Mouse (Mus musculus) skeletal muscle tissue, adult 2 months (tissue): ENCODE results near the gene Lcp1.

Experiments used
- DNase-seq: peaks from one replicate; pipeline ENCODE4 v3.0.0-alpha.2; 2012; ENCODE audit warnings: low read depth, low spot score

Gene Lcp1

DNA sequence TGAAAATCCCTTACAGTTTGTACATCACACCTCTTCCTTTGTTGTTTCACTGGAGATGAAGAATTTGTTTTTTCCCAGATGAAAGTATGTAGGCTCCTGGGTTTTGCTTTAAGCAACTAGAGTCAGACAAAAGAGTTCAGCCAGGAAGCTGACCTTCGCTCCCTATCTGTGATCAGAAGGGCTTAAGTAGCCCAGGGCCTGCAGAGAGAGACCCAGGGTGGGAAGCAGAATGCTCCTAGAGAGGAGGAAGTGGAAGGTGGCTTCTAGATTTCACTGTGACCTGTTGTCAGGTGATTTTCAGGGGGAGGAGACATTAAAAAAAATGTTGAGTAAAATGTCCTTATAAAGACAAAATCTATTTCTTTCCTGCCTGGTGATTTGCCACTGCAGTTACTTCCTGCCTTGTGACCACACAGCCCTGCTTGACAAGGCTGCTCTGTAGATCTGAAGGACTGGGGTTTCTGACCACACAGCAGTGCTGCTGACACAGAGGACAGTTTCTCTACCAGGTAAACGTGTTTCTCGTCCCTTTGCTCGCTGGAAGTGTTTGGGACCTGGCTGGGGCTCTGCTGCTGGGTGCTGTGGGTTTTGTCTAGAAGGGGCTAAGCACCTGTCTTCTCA, 45.6 kb downstream of the Lcp1 start:
- DNase-seq = peak; percentile 38

DNA sequence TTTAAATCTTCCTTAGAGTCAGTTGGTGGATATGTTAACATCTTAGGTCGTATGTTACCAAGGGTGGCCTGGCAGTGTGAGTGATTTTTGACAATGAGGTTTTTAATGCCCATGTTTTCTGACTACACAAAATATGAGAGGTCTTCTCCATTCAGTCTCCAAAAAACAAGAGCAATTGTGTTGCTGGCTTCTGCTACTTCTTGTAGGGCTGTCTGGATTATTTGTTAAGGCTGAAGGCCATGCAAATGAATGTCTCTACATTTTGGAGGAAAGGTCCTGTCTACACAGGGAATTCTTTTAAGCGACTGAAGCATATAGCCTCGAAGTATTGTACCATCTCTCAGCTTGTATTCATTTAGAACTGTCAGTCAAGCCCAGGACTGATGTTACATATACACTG, 46.5 kb downstream of the Lcp1 start:
- DNase-seq = no peak

DNA sequence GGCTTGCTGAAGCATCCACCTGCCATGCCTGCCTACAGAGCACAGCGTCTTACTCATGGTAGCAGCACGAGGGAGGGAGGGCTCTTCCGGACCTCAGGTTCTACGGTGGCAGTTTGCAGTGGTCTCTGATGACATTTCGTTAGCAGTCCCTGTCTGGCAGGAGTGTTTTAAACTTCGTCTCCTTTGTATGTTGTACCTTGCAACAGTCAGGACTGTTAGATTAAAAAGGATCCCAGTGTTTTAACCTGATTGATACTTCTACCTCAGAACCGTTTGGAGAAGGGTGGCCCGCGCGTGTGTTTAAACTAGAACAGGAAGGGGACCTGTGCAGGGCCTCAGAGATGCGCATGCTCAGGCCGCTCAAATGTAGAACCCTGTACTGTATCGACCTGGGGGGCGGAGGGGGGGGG, 47.5 kb downstream of the Lcp1 start:
- no peak for DNase-seq

DNA sequence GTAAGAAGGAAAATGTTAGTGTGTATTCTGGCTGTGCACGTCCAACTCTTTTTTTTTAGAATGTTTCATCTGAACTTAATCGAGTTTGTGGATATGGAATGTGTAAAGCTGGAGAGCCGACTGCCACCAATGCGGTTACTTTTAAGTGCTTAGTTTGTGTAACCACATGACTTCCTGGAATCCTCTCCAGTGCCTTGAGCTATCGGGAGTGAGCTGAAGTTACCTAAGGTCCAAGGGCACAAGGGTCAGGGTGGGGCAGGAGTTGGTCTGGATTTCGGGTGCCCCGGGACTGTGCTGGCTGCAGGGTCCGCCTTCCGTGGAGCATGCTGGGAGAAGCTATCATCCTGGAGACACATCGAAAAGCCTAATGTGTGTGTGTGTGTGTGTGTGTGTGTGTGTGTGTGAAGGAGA, 47.9 kb downstream of the Lcp1 start:
- no peak for DNase-seq

DNA sequence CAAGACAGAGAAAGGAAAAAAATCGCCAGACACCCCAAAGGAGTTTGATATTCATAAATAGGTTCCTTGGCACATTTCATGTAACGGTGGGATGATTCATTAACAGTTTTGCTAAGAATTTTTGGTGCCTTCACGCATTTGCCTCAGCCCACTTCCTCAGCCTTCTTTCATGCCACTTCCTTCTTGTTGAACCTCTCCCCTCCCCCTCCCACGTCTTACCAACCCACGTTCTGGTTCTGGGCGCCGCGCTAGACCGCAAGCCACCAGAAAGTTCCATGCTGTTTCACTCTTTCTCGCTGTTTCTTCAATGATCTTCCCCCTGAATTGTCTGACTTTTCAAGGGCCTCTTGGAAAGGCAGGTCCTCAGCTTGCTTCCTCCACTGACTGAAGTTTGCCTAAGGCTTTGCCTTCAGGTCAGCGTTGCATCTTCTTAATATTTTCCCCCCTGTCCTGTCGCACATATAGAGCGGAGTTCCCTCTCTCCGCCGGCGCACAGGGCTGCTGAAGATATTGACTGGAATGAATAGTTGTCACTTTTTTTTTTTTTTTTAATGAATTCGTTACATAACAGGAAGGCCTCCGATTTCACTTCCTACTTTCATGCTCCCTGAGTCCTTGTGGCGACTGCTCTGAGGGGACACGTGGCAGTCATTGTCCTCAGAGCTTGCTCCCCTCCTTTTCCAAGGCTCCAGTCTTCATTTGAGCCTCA, 48.5 kb downstream of the Lcp1 start:
- DNase-seq = peak; percentile 45

DNA sequence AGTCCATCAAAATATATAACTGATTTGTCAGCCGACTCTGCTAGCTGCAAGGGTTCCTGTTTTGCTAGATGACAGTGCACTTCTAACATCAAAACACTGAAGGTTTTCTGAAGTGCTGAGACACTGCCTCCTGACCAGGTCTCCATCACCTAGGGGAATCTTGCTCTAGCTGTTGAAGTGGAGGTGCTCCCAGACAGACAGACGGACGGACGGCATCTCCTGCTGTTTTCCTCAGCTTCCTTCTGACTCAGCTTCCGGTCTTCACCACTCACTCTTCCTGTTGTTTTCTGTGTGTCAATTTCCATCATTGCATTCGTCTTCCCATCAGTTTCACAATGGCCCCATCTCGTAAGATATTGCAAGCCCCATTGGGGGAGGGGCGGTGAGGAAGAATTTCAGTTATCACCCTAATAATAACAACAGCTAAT, 49.7 kb downstream of the Lcp1 start:
- peak; percentile 18 for DNase-seq

DNA sequence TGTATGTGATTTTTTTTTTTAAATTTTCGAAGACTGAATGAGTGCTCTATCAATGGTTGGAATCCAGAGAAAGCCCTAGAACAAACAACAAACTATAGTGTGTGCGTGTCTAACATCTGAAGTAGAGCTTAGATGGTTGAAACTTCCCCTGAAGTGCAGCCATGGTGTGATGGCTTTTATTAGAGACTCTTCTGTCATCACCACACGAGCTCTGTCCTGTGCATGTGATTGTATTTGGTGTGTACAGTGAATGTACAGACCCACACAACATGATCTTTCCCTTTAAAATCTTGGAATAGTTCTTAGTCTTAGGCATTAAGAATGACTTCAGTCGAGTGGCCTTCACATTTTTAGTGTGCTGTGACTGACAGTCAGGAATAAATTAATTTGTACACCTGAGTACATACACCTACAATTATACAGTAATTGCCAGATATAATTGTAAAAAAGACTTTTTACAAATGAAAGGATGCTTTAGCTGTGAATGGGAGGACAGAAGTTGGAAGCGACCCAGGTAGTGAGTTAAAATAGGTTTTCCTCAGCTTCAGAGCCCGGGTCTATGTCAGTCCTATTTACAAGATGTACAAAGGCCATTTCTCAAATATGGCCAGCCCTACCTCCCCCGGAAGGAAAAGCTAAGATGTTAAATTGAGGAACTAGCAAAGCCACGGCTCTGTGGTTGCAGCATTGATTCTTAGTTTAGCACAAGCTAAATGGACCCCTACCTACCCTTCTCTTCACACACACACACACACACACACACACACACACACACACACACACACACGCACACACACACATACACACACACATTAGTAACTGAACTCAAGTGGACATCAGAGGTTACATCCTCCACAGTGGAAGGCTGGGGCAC, 50.4 kb downstream of the Lcp1 start:
- peak; percentile 22 for DNase-seq

DNA sequence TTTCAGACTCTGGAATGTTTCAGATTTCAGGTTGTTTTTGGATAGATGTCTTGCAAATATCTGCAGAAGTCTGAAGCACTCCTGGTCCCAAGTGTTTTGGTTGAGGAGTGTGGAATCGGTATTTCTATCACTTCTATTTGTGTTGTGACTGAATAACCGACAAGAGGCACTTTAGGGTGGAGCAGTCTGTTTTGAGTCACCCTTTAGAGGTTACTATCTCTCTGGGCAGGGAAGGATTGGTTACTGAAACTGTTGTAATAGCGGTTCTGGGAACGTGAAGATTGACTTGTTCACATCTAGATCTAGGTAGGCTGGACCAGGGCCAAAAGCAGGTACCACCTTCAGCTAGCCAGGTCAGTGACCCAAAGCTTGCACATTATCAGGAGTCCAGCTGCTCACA, 51.5 kb downstream of the Lcp1 start:
- DNase-seq = no peak

DNA sequence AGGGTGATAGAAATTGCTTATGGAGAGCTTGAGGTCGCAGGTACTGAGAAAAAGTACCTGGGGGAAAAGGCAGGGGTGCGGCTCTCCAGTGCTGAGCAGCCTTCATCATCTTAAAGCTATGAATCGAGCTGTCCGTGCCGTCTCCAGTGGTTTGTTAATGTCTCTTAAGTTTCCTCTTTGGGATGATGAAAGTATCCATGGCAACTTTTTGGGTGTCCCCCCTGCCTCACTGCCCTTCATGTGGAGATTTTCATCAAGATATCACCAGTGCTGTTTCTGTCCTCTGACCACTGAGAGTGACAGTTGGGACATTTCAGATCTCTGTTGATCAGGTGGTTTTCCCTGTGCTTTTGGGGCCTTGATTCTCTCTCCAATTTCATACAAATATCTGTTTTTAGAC, 51.9 kb downstream of the Lcp1 start:
- DNase-seq = no peak

DNA sequence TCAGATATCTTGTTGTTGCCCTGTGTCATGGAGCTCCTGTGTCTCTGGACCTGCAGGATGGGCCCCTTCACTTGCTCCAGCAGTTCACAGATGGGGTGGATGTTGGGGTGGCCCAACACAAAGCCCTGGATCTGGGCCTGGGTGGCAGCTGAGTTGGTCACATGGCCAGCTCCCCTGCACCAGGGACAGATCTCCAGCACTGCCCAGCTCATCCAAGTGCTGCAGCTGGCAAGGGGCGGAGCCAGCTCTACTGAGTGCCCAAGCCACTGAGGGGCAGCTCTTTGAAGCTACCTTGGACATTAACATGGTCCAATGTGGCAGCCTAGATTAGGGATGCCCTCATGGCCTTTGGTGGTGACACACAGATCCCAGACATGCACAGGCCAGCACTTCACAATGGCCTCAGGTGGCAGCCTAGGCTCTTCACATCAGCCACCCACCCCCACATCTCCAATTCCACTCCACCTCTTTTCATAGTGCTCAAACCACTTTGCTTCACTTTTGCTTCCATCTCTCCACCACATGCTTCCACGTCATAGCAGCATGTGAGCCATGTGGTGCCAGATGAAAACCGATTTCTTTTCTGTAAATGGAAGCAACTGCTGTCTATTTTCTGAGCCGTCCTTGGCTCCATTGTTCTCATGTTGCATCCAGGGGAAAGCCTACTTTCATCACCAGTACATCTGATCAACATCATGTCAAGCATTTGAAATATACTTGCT, 53.3 kb downstream of the Lcp1 start:
- no peak for DNase-seq

DNA sequence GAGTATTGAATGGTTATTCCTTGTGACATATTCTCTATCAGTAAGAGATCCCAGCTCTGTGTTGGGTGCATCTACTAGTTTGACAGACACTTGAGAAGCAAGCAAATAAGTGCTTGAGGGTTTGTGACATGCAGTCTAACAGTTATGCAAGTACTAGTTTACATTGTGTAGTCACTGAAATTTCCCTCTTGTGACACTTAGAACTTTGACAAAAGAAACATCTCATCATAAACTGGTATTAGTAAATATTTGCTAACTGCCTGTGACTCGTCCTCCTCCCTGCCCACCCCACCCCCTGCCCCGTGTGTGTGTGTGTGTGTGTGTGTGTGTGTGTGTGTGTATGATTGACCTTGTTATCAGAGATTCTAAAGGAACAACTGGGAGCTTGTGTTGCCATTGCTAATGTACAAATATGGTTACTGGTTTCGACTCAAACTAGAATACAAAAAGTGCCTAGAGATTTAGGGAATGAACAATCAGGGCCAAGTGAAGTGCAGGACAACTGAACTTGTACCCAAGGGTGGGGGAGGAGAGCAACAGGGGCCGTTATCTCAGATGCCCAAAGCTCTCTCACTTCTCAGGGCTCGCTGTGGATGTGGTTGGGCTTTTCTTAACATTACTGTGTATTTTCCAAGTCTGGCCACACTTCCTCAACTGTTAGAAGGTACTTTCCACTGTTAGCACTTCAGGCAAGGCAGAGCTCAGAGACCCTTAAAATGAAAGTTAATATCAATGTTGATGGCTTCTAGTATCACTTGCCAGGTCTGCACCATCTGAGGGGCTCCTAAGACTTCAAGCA, 55.1 kb downstream of the Lcp1 start:
- DNase-seq = no peak

DNA sequence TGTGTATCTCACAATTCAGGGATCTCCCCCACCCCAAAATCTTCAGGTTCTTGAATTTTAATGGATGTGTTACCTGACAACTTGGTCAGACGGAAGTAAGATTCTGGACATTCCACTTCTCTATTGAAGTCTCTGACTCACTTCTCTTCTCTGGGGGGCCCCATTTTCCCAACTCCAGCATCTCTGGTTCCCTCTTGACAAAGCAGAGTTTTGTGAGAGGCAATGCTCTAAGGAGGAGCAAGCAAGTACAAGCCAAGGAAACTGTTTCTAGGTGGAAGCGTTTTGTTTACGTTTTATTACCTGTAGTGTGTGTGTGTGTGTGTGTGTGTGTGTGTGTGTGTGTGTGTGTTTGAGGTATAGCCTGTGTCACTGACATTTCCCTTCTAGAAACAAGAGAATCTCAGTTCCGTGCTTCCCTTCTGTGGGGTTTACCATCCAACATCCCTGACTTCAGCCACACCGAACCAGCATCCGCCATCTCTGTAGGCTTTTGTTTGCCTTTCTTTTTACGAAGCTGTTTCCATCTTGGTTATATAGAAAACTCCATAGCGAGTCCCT, 56.0 kb downstream of the Lcp1 start:
- DNase-seq = no peak

DNA sequence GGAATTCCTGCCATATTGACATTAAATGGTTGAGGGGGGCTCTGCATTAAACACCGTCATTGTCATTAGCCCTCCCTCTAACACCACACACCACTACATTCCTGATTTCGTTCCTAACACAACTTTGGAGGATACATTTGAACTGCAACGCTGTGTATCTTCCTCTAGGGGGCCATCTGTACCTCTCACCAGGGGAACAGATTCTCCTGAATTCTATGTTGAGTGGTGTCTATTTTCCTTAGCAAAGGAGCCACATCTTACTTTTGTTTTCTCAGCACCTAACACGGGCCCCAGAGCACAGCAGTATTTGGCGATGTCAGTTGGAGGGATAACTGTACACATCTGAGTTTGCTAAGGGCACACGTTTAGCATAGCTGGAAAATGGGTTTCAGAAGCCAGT, 57.6 kb downstream of the Lcp1 start:
- DNase-seq = no peak

DNA sequence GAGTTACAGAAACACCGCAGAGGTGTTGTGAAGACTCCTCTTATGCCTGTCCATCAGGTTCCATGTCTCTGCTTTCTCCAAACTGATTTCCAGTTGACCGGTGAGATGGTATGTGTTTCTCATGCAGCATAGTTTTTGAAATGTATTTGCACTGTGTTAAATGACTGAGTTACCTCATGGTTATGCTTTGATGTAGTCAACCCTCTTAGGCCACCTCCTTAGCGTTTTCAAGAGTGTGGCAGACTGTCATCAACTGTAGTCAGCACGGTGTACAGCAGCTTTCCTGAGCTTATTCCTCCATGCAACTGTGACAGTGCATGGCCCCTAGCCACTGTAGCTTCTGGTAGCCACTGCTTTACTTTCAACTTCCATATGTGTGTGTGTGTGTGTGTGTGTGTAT, 58.1 kb downstream of the Lcp1 start:
- DNase-seq = no peak

DNA sequence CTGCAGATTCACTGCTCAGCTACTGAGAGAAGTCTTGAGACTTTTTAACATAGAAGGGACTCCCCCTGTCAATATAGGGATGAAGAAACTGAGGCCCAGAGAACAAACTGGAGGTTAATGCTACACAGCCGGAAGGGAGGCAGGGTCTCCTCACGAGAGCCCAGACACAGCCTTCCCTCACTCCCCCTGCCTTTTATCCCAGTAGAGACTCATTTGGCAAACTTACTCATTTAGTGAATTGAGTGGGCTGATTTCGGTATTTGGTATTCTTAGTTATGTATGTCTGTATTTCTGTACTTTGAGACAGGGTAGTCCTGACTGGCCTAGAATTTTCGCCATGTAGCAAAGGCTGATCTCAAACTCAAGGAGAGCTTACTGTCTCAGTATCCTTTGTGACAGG, 59.8 kb downstream of the Lcp1 start:
- no peak for DNase-seq

DNA sequence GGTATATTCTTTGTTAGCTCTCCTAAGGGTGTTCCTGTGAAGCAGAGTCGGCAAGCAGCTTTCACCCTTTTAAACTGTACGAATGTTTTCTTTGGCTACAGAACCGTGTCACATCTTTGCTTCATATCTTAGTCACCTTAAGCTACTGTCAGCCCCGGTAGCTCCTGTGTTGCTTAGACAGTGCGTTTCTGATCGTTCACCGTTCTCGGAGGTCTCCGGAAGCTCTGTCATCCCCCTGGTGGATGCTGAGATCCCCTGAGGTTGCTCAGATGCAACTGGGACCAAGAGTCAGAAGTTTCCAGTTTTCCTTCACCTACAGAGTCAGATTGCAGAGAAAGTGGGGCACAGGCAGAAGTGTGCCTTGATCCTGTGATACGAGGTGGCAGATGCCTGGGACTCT, 61.5 kb downstream of the Lcp1 start:
- no peak for DNase-seq

DNA sequence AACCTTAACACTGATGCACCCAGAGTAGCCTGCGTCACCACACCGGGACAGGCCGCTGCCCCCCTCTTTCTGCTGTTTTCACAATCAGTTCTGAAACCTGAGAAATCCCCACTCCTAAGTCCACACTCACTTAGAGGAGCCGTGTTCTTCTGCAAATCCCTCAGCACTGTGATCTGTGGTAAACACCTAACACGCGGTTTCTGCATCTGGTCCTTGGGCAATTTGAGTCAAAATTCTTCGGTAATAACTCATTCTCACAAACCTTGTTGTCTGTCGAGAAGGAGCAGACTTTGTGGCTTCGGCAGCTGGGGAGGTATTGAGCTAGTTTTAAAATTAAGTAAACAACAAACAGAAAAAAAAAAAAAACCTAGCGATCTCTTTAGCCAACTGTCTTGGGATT, 62.0 kb downstream of the Lcp1 start:
- no peak for DNase-seq

DNA sequence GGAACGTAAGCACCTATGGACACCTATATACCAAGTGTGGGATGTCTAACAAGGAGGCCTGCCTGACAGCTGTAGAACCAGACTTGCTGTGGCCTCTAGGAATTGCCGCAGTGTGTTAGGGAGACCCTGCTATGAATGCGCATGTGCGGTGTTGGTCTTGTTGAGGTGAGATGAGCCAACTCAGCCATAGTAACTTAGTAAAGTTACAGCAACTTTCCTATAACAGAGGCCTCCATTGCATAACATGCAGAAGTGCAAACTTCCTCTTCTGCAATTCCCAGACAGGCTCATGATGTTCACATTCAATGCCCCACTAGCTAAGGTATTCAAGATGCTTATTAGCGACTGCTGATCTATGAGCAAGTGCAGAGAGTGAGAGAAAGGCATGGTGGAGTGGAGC, 64.6 kb downstream of the Lcp1 start:
- DNase-seq = peak; percentile 24

DNA sequence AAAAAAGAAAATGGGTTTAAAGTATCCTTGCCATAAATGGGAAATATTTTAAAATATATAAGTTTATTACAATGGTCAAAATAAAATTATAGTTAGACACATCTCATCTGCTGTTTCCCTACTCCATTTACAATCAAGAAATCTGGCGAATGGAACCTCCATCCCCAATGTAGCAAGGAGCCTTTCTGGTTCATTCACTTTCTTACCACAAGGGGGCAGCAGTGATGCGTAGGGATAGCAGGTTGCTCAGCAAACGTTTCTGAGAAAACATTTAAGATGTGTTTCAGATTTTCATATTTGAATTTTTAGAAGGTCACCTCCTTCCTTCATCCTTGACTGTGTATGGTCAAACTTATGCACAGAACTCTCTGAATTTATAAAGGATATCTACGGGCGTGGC, 66.1 kb downstream of the Lcp1 start:
- peak; percentile 23 for DNase-seq

DNA sequence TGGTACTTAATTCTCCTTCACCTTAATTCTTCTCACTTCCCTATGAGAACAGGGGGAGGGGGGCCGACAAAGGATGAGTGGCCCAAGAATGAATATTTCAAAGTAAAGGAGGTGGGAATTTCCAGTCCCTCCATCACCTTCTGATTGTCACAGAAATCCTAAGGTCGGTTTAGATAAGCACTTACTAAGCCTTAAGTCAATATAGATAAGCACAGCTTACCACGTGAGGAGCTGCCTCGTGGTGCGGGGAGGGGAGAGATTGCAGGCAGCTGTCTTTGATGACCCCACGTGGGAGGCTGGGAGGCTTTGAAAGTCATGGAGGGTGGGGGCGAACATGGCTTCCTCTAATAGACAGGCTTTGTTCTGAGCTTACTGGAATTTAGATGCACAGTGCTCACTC, 66.8 kb downstream of the Lcp1 start:
- no peak for DNase-seq
